In the genomic region with DNA sequence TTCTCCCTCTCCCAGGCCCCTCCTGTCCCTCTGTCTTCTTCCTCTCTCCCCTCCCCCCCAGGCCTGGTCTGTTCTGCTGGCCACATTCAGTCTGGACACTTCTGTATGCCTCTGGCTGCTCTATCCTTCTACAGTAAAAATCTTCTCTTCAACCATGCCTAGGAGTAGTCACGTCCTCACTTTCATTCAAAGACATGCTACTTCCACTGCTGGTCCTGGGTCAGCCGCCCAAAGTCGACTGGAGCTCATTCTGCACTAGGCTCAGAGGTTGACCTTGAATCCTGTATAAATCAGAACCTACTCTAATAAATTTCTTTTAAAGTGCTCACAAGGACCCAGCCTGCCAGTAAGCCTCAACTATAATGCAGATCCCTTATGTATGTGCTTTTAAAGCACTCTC, we compare ENCODE assay signal across 30 mouse cellular contexts. TPM values are rescaled to one million over a fixed set of nuclear protein-coding genes. Genes with fewer than 3 reads are reported as not detected.
DNase-seq lines count a peak whose midpoint lies in the region; ATAC-seq lines count a peak whose summit lies in the region.
"Had no signal": no experiment of that assay in that cellular context is flagged by ENCODE, and none has a peak within 500 bp of the region (broad histone marks: within the 10 kb centered on the region; RNA-seq: fewer than 3 reads in every experiment).

No protein-coding gene starts in this region.

- no peaks in the 10 kb centered on the region for H3K27me3 ChIP-seq in forebrain, embryonic 10.5 days (ENCODE audit: poor library complexity, severe bottlenecking)
- no peaks in the 10 kb centered on the region for H3K27me3 ChIP-seq in forebrain, embryonic 11.5 days (ENCODE audit: control insufficient read depth, insufficient read depth, low read length)
- no peaks in the 10 kb centered on the region for H3K27me3 ChIP-seq in hindbrain, embryonic 10.5 days (ENCODE audit: insufficient read depth, poor library complexity, severe bottlenecking)
- H3K27me3 ChIP-seq in hindbrain, embryonic 12.5 days = no peaks in the 10 kb centered on the region
- no peaks in the 10 kb centered on the region for H3K27me3 ChIP-seq in neural tube, embryonic 13.5 days
- H3K27me3 ChIP-seq in neural tube, embryonic 15.5 days (replicated peaks) = no peaks in the 10 kb centered on the region
- H3K27me3 ChIP-seq: CH12.LX; embryonic facial prominence, embryonic 13.5 days; heart, embryonic 15.5 days; limb, embryonic 13.5 days; liver, embryonic 12.5 days; Patski had no signal

- peaks cover 12% of the 10 kb centered on the region for H3K36me3 ChIP-seq in forebrain, embryonic 10.5 days (replicated peaks)
- H3K36me3 ChIP-seq in forebrain, embryonic 11.5 days (ENCODE audit: control insufficient read depth, insufficient read depth, low read length) = no peaks in the 10 kb centered on the region
- H3K36me3 ChIP-seq in hindbrain, embryonic 10.5 days = 0 out of 2 replicates have a peak, but pooled peaks cover 10% of the 10 kb centered on the region
- H3K36me3 ChIP-seq in hindbrain, embryonic 12.5 days = no peaks in the 10 kb centered on the region
- H3K36me3 ChIP-seq in neural tube, embryonic 13.5 days = no peaks in the 10 kb centered on the region
- no peaks in the 10 kb centered on the region for H3K36me3 ChIP-seq in neural tube, embryonic 15.5 days
- H3K36me3 ChIP-seq: embryonic facial prominence, embryonic 13.5 days; heart, embryonic 15.5 days; limb, embryonic 13.5 days; liver, embryonic 12.5 days had no signal

- no peak overlapping the region for H3K4me2 ChIP-seq in forebrain, embryonic 11.5 days (ENCODE audit: low read depth, low read length, severe bottlenecking)
- no peak overlapping the region for H3K4me2 ChIP-seq in hindbrain, embryonic 12.5 days (replicated peaks)
- H3K4me2 ChIP-seq in neural tube, embryonic 13.5 days = no peak overlapping the region
- no peak overlapping the region for H3K4me2 ChIP-seq in neural tube, embryonic 15.5 days
- H3K4me2 ChIP-seq: embryonic facial prominence, embryonic 13.5 days; heart, embryonic 15.5 days; liver, embryonic 12.5 days; midbrain, embryonic 12.5 days had no signal

- 80% methylated on average over 3 of the region's 3 CpGs for WGBS in forebrain, embryonic 10.5 days
- 83% methylated on average over 3 of the region's 3 CpGs for WGBS in forebrain, embryonic 11.5 days
- 73% methylated on average over 3 of the region's 3 CpGs for WGBS in hindbrain, embryonic 10.5 days
- WGBS in hindbrain, embryonic 12.5 days = 73% methylated on average over 3 of the region's 3 CpGs
- WGBS in neural tube, embryonic 13.5 days = 60% methylated on average over 3 of the region's 3 CpGs
- 56% methylated on average over 3 of the region's 3 CpGs for WGBS in neural tube, embryonic 15.5 days

- H3K9me3 ChIP-seq in forebrain, embryonic 10.5 days = no peaks in the 10 kb centered on the region
- H3K9me3 ChIP-seq in forebrain, embryonic 11.5 days (ENCODE audit: control insufficient read depth, low read length) = no peaks in the 10 kb centered on the region
- no peaks in the 10 kb centered on the region for H3K9me3 ChIP-seq in hindbrain, embryonic 10.5 days
- no peaks in the 10 kb centered on the region for H3K9me3 ChIP-seq in hindbrain, embryonic 12.5 days (replicated peaks)
- no peaks in the 10 kb centered on the region for H3K9me3 ChIP-seq in neural tube, embryonic 13.5 days
- H3K9me3 ChIP-seq in neural tube, embryonic 15.5 days (replicated peaks) = no peaks in the 10 kb centered on the region
- H3K9me3 ChIP-seq: embryonic facial prominence, embryonic 13.5 days; G1E; heart, embryonic 15.5 days; limb, embryonic 13.5 days; liver, embryonic 12.5 days; midbrain, embryonic 12.5 days had no signal

- no peak for ATAC-seq in forebrain, embryonic 11.5 days (replicated peaks; ENCODE audit: low FRiP score)
- ATAC-seq in hindbrain, embryonic 12.5 days (ENCODE audit: low FRiP score) = no peak
- ATAC-seq in neural tube, embryonic 13.5 days (ENCODE audit: low read depth) = no peak
- no peak for ATAC-seq in neural tube, embryonic 15.5 days (ENCODE audit: low FRiP score)
- ATAC-seq: liver, embryonic 12.5 days; Patski had no signal

- H3K27ac ChIP-seq in forebrain, embryonic 10.5 days = peak overlapping the region; percentile 31; the same call in 1 of the 2 replicates
- H3K27ac ChIP-seq in forebrain, embryonic 11.5 days (ENCODE audit: low read depth, low read length) = no peak overlapping the region
- H3K27ac ChIP-seq in hindbrain, embryonic 10.5 days = 0 out of 2 replicates have a peak overlapping the region, but pooled peaks have one; percentile 19
- H3K27ac ChIP-seq in hindbrain, embryonic 12.5 days = no peak overlapping the region
- H3K27ac ChIP-seq in neural tube, embryonic 13.5 days (replicated peaks) = peak overlapping the region; percentile 47; the same call in 1 of the 2 replicates
- H3K27ac ChIP-seq in neural tube, embryonic 15.5 days (replicated peaks) = no peak overlapping the region
- H3K27ac ChIP-seq: gastrocnemius, adult 2 months; heart, embryonic 15.5 days; limb, embryonic 13.5 days; liver, embryonic 12.5 days; stomach, postnatal 0 days had no signal

- no peak overlapping the region for H3K4me3 ChIP-seq in forebrain, embryonic 10.5 days
- H3K4me3 ChIP-seq in forebrain, embryonic 11.5 days (ENCODE audit: low read depth, low read length) = no peak overlapping the region
- no peak overlapping the region for H3K4me3 ChIP-seq in hindbrain, embryonic 10.5 days
- H3K4me3 ChIP-seq in hindbrain, embryonic 12.5 days = no peak overlapping the region
- H3K4me3 ChIP-seq in neural tube, embryonic 13.5 days = no peak overlapping the region
- no peak overlapping the region for H3K4me3 ChIP-seq in neural tube, embryonic 15.5 days (replicated peaks)
- H3K4me3 ChIP-seq: embryonic facial prominence, embryonic 13.5 days; erythroblast, embryonic 14.5 days; gastrocnemius, adult 2 months; heart, embryonic 15.5 days; limb, embryonic 13.5 days; liver, embryonic 12.5 days; midbrain, embryonic 12.5 days; myocyte had no signal

- no peak for DNase-seq in forebrain, embryonic 10.5 days (ENCODE audit: extremely low spot score, low spot score)
- no peak for DNase-seq in forebrain, embryonic 11.5 days (ENCODE audit: low spot score)
- no peak for DNase-seq in hindbrain, embryonic 10.5 days (ENCODE audit: low spot score)
- DNase-seq in embryo, embryonic 9.5 days (ENCODE audit: extremely low spot score) = no peak
- DNase-seq: B cell, adult 2 months; cerebellum, adult 11-12 months; cerebellum, postnatal 10 days; gastrocnemius, adult 2 months; heart, postnatal 4 days; kidney, adult 11 months; kidney, postnatal 4 days; lung, adult 18-20 months; lung, postnatal 10 days; right cerebral cortex, postnatal 14 days; thymus, adult 2 months; thymus, postnatal 4 days had no signal

- H3K4me1 ChIP-seq in forebrain, embryonic 10.5 days = peaks cover 89% of the 10 kb centered on the region
- H3K4me1 ChIP-seq in forebrain, embryonic 11.5 days (replicated peaks; ENCODE audit: control insufficient read depth, insufficient read depth, low read length) = peaks cover 57% of the 10 kb centered on the region
- peaks cover 90% of the 10 kb centered on the region for H3K4me1 ChIP-seq in hindbrain, embryonic 10.5 days (replicated peaks)
- H3K4me1 ChIP-seq in hindbrain, embryonic 12.5 days = peaks cover 68% of the 10 kb centered on the region
- peaks cover 88% of the 10 kb centered on the region for H3K4me1 ChIP-seq in neural tube, embryonic 13.5 days (replicated peaks)
- peaks cover 35% of the 10 kb centered on the region for H3K4me1 ChIP-seq in neural tube, embryonic 15.5 days

- no peak overlapping the region for H3K9ac ChIP-seq in forebrain, embryonic 11.5 days (ENCODE audit: low read length)
- H3K9ac ChIP-seq in hindbrain, embryonic 12.5 days = no peak overlapping the region
- H3K9ac ChIP-seq in neural tube, embryonic 13.5 days = no peak overlapping the region
- no peak overlapping the region for H3K9ac ChIP-seq in neural tube, embryonic 15.5 days (replicated peaks)
- H3K9ac ChIP-seq: embryonic facial prominence, embryonic 13.5 days; heart, embryonic 15.5 days; limb, embryonic 13.5 days; midbrain, embryonic 12.5 days had no signal

RNA-seq across cellular contexts. Expression of a gene that starts 53.2 kb away (rescaled TPM):
- polyA plus RNA-seq in forebrain, embryonic 10.5 days (2016; fragmentation: Nextera tagmentation; extraction: Ambion mirVana) = 64.6 and 74.8 TPM in 2 replicates
- 96.0 and 99.2 TPM in 2 replicates for polyA plus RNA-seq in forebrain, embryonic 11.5 days (2014; fragmentation: Nextera tagmentation; extraction: Ambion mirVana)
- 70.2 and 70.8 TPM in 2 replicates for polyA plus RNA-seq in hindbrain, embryonic 10.5 days (2016; fragmentation: Nextera tagmentation; extraction: Ambion mirVana)
- polyA plus RNA-seq in hindbrain, embryonic 12.5 days (2016; fragmentation: Nextera tagmentation; extraction: Ambion mirVana) = 81.5 and 84.3 TPM in 2 replicates
- 75.1 and 75.3 TPM in 2 replicates for polyA plus RNA-seq in neural tube, embryonic 13.5 days (2015; fragmentation: Nextera tagmentation; extraction: Ambion mirVana)
- polyA plus RNA-seq in neural tube, embryonic 15.5 days (2015; fragmentation: Nextera tagmentation; extraction: Ambion mirVana) = 43.0 and 71.5 TPM in 2 replicates

Comparison
In these comparisons a context has a peak if more than half of its experiments do, and no peak if none do; other contexts are left out.
1. H3K27ac ChIP-seq: peak in forebrain, embryonic 10.5 days (single experiment), hindbrain, embryonic 10.5 days (single experiment) and neural tube, embryonic 13.5 days (single experiment); none in forebrain, embryonic 11.5 days (single experiment), hindbrain, embryonic 12.5 days (single experiment) and neural tube, embryonic 15.5 days (single experiment).